Mouse (Mus musculus) megakaryocyte, adult 5-6 weeks (primary cell): ENCODE measurements around the gene Olfr986. TPM values are rescaled to one million over a fixed set of nuclear protein-coding genes. Genes with fewer than 3 reads are reported as not detected.

Source experiments
- ATAC-seq: 2 replicates; pipeline ENCODE4 v1.8.0; 2016; ENCODE audit warnings: mild to moderate bottlenecking, inconsistent platforms; ENCODE audit not compliant: poor library complexity, severe bottlenecking
- total RNA-seq, 2 experiments: library from RNA; stranded (forward) in 1 of 2; stranded (reverse) in 1 of 2; fragments of 153-499, 151-499 nt in 1 of 2; fragments of 221-1000, 200-1000 nt in 1 of 2; gene quantifications; 2 replicates each; pipeline versions ENCODE4 v1.2.3 to v1.2.4; 2015 to 2017

The Olfr986 gene
- total RNA-seq, 2 experiments from 2014 or later = not detected

GRCm38 (mm10) chr9:40231019-40231418, 50.3 kb downstream of the Olfr986 start:
- no peak for ATAC-seq

- ATAC-seq = no peak
These were observed 53.7 kb downstream of the Olfr986 start for GRCm38 (mm10) chr9:40234233-40235072.

GRCm38 (mm10) chr9:40235220-40235619, 54.5 kb downstream of the Olfr986 start:
- no peak for ATAC-seq

Other genes starting within 250 kb of the Olfr986 start
- gene Olfr974, start 243.4 kb upstream of the Olfr986 start, total RNA-seq (2015) = not detected in 2 replicates
- gene Olfr974, start 243.4 kb upstream of the Olfr986 start, total RNA-seq (2017) = not detected in 2 replicates
- gene Olfr975, start 228.9 kb upstream of the Olfr986 start, total RNA-seq (2015) = not detected in 2 replicates
- not detected in 2 replicates for gene Olfr975, start 228.9 kb upstream of the Olfr986 start, total RNA-seq (2017)
- gene Olfr976, start 219.8 kb upstream of the Olfr986 start, total RNA-seq (2015) = not detected in 2 replicates
- not detected in 2 replicates for gene Olfr976, start 219.8 kb upstream of the Olfr986 start, total RNA-seq (2017)
- gene Olfr978, start 188.8 kb upstream of the Olfr986 start, total RNA-seq (2015) = not detected in 2 replicates
- not detected in 2 replicates for gene Olfr978, start 188.8 kb upstream of the Olfr986 start, total RNA-seq (2017)
- not detected in 2 replicates for gene Olfr979, start 177.5 kb upstream of the Olfr986 start, total RNA-seq (2015)
- gene Olfr979, start 177.5 kb upstream of the Olfr986 start, total RNA-seq (2017) = not detected in 2 replicates
- not detected in 2 replicates for gene Olfr980, start 171.3 kb upstream of the Olfr986 start, total RNA-seq (2015)
- not detected in 2 replicates for gene Olfr980, start 171.3 kb upstream of the Olfr986 start, total RNA-seq (2017)
- gene Olfr981, start 159.5 kb upstream of the Olfr986 start, total RNA-seq (2015) = not detected in 2 replicates
- gene Olfr981, start 159.5 kb upstream of the Olfr986 start, total RNA-seq (2017) = not detected in 2 replicates
- not detected in 2 replicates for gene Olfr982, start 107.1 kb upstream of the Olfr986 start, total RNA-seq (2015)
- gene Olfr982, start 107.1 kb upstream of the Olfr986 start, total RNA-seq (2017) = not detected in 2 replicates
- gene Olfr983, start 87.3 kb upstream of the Olfr986 start, total RNA-seq (2015) = not detected in 2 replicates
- not detected in 2 replicates for gene Olfr983, start 87.3 kb upstream of the Olfr986 start, total RNA-seq (2017)
- not detected in 2 replicates for gene Olfr984, start 66.7 kb upstream of the Olfr986 start, total RNA-seq (2015)
- 0.04 TPM in 1 of 2 replicates, not detected in the other for gene Olfr984, start 66.7 kb upstream of the Olfr986 start, total RNA-seq (2017)
- not detected in 2 replicates for gene Olfr985, start 50.7 kb upstream of the Olfr986 start, total RNA-seq (2015)
- not detected in 2 replicates for gene Olfr985, start 50.7 kb upstream of the Olfr986 start, total RNA-seq (2017)
- gene Tmem225, start 32.8 kb upstream of the Olfr986 start, total RNA-seq (2015) = not detected in 2 replicates
- not detected in 2 replicates for gene Tmem225, start 32.8 kb upstream of the Olfr986 start, total RNA-seq (2017)
- 1.9 and 2.0 TPM in 2 replicates for gene Zfp202, start 11.4 kb downstream of the Olfr986 start, total RNA-seq (2015)
- gene Zfp202, start 11.4 kb downstream of the Olfr986 start, total RNA-seq (2017) = 1.4 and 1.6 TPM in 2 replicates
- 0.87 TPM in 1 of 2 replicates, not detected in the other for gene Scn3b, start 88.3 kb downstream of the Olfr986 start, total RNA-seq (2015)
- gene Scn3b, start 88.3 kb downstream of the Olfr986 start, total RNA-seq (2017) = not detected in 2 replicates